Mouse (Mus musculus): ENCODE data around the gene F2rl1.
A peak's percentile ranks its signal among the peaks of the same experiment; 100 is the strongest.

GRCm38 (mm10) chr13:95563066-95563610 lies 38.1 kb upstream of the F2rl1 start:
- TF ChIP-seq POLR2A (IDR thresholded peaks at IDR 0.05; ENCODE audit: insufficient read length, low read depth) (no peak), POLR2AphosphoS2 (IDR thresholded peaks at IDR 0.05; ENCODE audit: insufficient read length, low read depth) (no peak), REST (IDR thresholded peaks at IDR 0.05; ENCODE audit: insufficient read depth, insufficient read length) (no peak), CEBPB (IDR thresholded peaks at IDR 0.05; ENCODE audit: insufficient read depth, poor library complexity, severe bottlenecking) (no peak), MAX (IDR thresholded peaks at IDR 0.05; ENCODE audit: low read depth) (no peak), USF1 (IDR thresholded peaks at IDR 0.05; ENCODE audit: low read depth) (no peak), TCF12 (IDR thresholded peaks at IDR 0.05; ENCODE audit: insufficient read depth, poor library complexity, severe bottlenecking) (no peak), MYOD1 (IDR thresholded peaks at IDR 0.05; ENCODE audit: control insufficient read depth in 1 of 3, insufficient read length in 2 of 3, low read depth in 2 of 3) (peak in 1 of 3 experiments; percentile 32), TCF3 (IDR thresholded peaks at IDR 0.05; ENCODE audit: insufficient read length, low read depth) (no peak), E2F4 (IDR thresholded peaks at IDR 0.05; ENCODE audit: insufficient read depth) (no peak), MYOG (IDR thresholded peaks at IDR 0.05; ENCODE audit: control insufficient read depth in 1 of 3, insufficient read depth in 1 of 3, insufficient read length in 2 of 3, low read depth in 2 of 3) (peak in 1 of 3 experiments; percentile 15)
